Mouse (Mus musculus) liver, postnatal 0 days (tissue): ENCODE measurements around the gene Akap2. TPM values are rescaled to one million over a fixed set of nuclear protein-coding genes. Genes with fewer than 3 reads are reported as not detected.
A peak's percentile ranks its signal among the peaks of the same experiment; 100 is the strongest.

Experiments
- ATAC-seq: fragments of 200-750 bp; cut with Nextera tagmentation; 2 replicates; pipeline ENCODE4 v1.8.0; 2017; ENCODE audit warnings: mild to moderate bottlenecking, moderate library complexity
- DNase-seq: peaks from one replicate; pipeline ENCODE4 v3.0.0-alpha.2; 2016
- H3K27ac ChIP-seq: fragments of 300-500 bp; sonication (generic); 2 replicates; pipeline ENCODE4 v1.5.1; 2014; ENCODE audit warnings: antibody characterized with exemption, moderate library complexity, mild to moderate bottlenecking, low read depth
- H3K27me3 ChIP-seq: fragments of 300-500 bp; sonication (generic); 2 replicates; pipeline ENCODE4 v1.6.1; 2014; ENCODE audit warnings: low read length, control low read depth, mixed read lengths; ENCODE audit not compliant: insufficient read depth
- H3K36me3 ChIP-seq: fragments of 300-500 bp; sonication (generic); replicated peaks from 2 replicates; pipeline ENCODE4 v1.6.1; 2014; ENCODE audit warnings: mild to moderate bottlenecking, control low read depth, low read length, moderate library complexity, mixed read lengths; ENCODE audit not compliant: insufficient read depth
- H3K4me1 ChIP-seq: fragments of 300-500 bp; sonication (generic); 2 replicates; pipeline ENCODE4 v1.6.1; 2014; ENCODE audit warnings: antibody characterized with exemption, mild to moderate bottlenecking, control low read depth; ENCODE audit not compliant: insufficient read depth
- H3K4me2 ChIP-seq: fragments of 300-500 bp; sonication (generic); 2 replicates; pipeline ENCODE4 v1.6.1; 2014; ENCODE audit warnings: low read depth, mild to moderate bottlenecking, low read length, moderate library complexity, mixed read lengths
- H3K4me3 ChIP-seq: fragments of 300-500 bp; sonication (generic); 2 replicates; pipeline ENCODE4 v1.5.1; 2014; ENCODE audit warnings: low read depth, low read length
- H3K9ac ChIP-seq: fragments of 300-500 bp; sonication (generic); replicated peaks from 2 replicates; pipeline ENCODE4 v1.6.1; 2014; ENCODE audit warnings: mild to moderate bottlenecking, moderate library complexity
- H3K9me3 ChIP-seq: fragments of 300-500 bp; sonication (generic); 2 replicates; pipeline ENCODE4 v1.6.1; 2016; ENCODE audit warnings: mild to moderate bottlenecking, control low read depth, low read length, mixed read lengths
- CTCF ChIP-seq: sonication (generic); IDR thresholded peaks from 2 replicates; pipeline ENCODE4 v1.5.1; 2016; ENCODE audit warnings: antibody characterized with exemption, low read depth
- EP300 ChIP-seq: IDR thresholded peaks from 2 replicates; pipeline ENCODE4 v1.6.1; 2016; ENCODE audit warnings: antibody characterized with exemption, low read depth, mild to moderate bottlenecking
- WGBS: fragments of 180-500 bp; shearing (Covaris S2); extraction: QIAGEN DNeasy Blood & Tissue Kit; methylation state at CpG from one replicate; pipeline ENCODE4 v1.1.7; 2014; ENCODE audit not compliant: insufficient replicate concordance; 5-methylcytosine and 5-hydroxymethylcytosine counted together
- polyA plus RNA-seq: library from polyadenylated mRNA; unstranded; fragments of >200 nt; fragmentation: Nextera tagmentation; extraction: Ambion mirVana; gene quantifications from 2 replicates; pipeline ENCODE4 v1.2.1, GENCODE M21; 2015

Gene Akap2
- polyA plus RNA-seq, 1 experiment from 2014 or later, result 1.9 TPM

- ATAC-seq, result no peak
- TF ChIP-seq CTCF (no peak), EP300 (no peak)
- 86% methylated on average over 8 of the region's 8 CpGs for whole genome bisulfite sequencing
- no peak overlapping the region for H3K27ac ChIP-seq
- H3K9ac ChIP-seq, result no peak overlapping the region
- H3K4me3 ChIP-seq, result no peak overlapping the region
- DNase-seq, result no peak
- no peaks in the 10 kb centered on the region for H3K9me3 ChIP-seq
- no peak overlapping the region for H3K4me2 ChIP-seq
- no peaks in the 10 kb centered on the region for H3K27me3 ChIP-seq
- peaks cover 7% of the 10 kb centered on the region; the same call in 1 of the 2 replicates for H3K4me1 ChIP-seq
- H3K36me3 ChIP-seq, result no peaks in the 10 kb centered on the region
These were observed 172.3 kb downstream of the Akap2 start for GRCm38 (mm10) chr4:57889773-57890172.

- no peak overlapping the region for H3K27ac ChIP-seq
- no peaks in the 10 kb centered on the region for H3K9me3 ChIP-seq
- no peaks in the 10 kb centered on the region for H3K27me3 ChIP-seq
- H3K9ac ChIP-seq, result no peak overlapping the region
- DNase-seq (no peak), ATAC-seq (no peak)
- TF ChIP-seq CTCF (no peak), EP300 (no peak)
- no peaks in the 10 kb centered on the region for H3K36me3 ChIP-seq
- H3K4me2 ChIP-seq, result no peak overlapping the region
- H3K4me3 ChIP-seq, result no peak overlapping the region
- 77% methylated on average over 10 of the region's 10 CpGs for WGBS
- H3K4me1 ChIP-seq, result no peaks in the 10 kb centered on the region
These were observed 174.6 kb downstream of the Akap2 start for GRCm38 (mm10) chr4:57892001-57892586.

DNA sequence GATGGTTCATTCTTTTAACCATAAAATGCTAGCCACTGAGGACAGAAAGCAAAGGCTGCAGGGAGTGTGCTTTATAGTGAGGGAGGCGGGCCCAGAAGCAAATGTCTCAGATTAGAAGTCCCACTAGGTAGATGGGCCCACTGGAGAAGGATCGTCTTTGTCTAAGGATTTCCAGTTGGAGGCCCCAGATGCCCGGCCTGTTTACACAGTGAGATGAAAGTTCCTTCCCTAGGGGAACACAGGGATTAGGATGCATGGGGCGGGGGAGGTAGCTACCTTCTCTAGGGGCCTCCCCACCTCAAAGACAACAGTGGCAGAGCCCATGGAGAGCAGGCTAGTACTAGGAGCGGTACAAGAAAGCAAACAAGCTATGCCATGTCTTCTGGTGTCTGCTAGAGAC lies 177.7 kb downstream of the Akap2 start:
- WGBS, result 57% methylated on average over 5 of the region's 5 CpGs
- TF ChIP-seq CTCF (no peak), EP300 (no peak)
- no peak overlapping the region for H3K4me3 ChIP-seq
- no peak for DNase-seq
- ATAC-seq, result no peak
- H3K4me1 ChIP-seq, result no peaks in the 10 kb centered on the region
- H3K27ac ChIP-seq, result no peak overlapping the region
- H3K9ac ChIP-seq, result no peak overlapping the region
- no peak overlapping the region for H3K4me2 ChIP-seq
- no peaks in the 10 kb centered on the region for H3K27me3 ChIP-seq
- H3K36me3 ChIP-seq, result no peaks in the 10 kb centered on the region
- no peaks in the 10 kb centered on the region for H3K9me3 ChIP-seq

DNA sequence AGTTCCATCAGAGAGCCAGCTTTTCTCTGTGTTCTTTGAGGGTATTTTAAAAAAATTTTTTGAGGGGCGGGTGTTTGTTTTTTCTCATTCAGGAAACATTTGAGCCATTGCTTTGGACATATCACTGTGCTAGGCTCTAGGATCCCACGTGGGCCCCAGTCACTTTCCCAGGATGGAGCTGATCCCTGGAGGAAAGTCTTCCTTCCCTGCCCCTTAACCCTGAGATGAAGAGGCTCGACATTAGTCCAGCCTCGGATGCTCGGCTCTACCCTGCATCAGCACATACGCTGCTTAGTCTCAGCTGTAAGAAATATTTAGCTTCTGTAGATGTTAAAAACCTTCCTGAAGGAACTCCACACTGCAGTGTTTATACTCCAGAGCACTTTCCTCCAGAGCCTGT lies 178.4 kb downstream of the Akap2 start:
- ATAC-seq, result no peak
- H3K9ac ChIP-seq, result no peak overlapping the region
- no peaks in the 10 kb centered on the region for H3K4me1 ChIP-seq
- 66% methylated on average over 6 of the region's 6 CpGs for WGBS
- TF ChIP-seq CTCF (no peak), EP300 (no peak)
- no peak for DNase-seq
- no peaks in the 10 kb centered on the region for H3K9me3 ChIP-seq
- H3K27ac ChIP-seq, result no peak overlapping the region
- H3K36me3 ChIP-seq, result no peaks in the 10 kb centered on the region
- no peak overlapping the region for H3K4me3 ChIP-seq
- no peak overlapping the region for H3K4me2 ChIP-seq
- no peaks in the 10 kb centered on the region for H3K27me3 ChIP-seq

DNA sequence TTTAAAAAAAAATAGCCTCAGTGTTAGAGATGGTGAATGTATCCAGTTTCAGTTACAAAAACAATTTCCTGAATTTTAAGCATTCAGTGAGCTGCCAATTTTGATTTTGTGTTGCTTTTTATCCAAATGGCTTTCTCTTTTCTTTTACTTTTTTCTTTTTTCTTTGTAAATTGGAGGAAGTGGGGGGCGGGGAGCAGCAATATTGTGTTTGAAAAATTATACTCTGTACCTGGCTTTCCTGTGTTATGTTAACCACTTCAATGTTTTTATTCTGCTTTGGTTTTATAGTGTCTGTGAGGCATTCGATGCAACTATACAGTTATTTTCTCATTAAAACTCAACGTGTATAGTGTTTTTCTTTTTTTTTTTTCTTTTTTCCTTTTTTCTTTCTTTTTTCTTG lies 179.2 kb downstream of the Akap2 start:
- Histone ChIP-seq H3K4me1 (no peaks in the 10 kb centered on the region), H3K36me3 (no peaks in the 10 kb centered on the region), H3K9ac (no peak overlapping the region), H3K9me3 (no peaks in the 10 kb centered on the region), H3K4me3 (no peak overlapping the region), H3K4me2 (no peak overlapping the region), H3K27me3 (no peaks in the 10 kb centered on the region), H3K27ac (no peak overlapping the region)
- no peak for TF ChIP-seq CTCF
- TF ChIP-seq EP300, result no peak
- no peak for ATAC-seq
- no peak for DNase-seq
- WGBS, result 69% methylated on average over 3 of the region's 3 CpGs

- no peak for ATAC-seq
- H3K27me3 ChIP-seq, result no peaks in the 10 kb centered on the region
- no peaks in the 10 kb centered on the region for H3K4me1 ChIP-seq
- peak; percentile 50 for DNase-seq
- 4% methylated on average over 4 of the region's 4 CpGs for WGBS
- H3K4me3 ChIP-seq, result no peak overlapping the region
- H3K36me3 ChIP-seq, result no peaks in the 10 kb centered on the region
- no peaks in the 10 kb centered on the region for H3K9me3 ChIP-seq
- H3K27ac ChIP-seq, result no peak overlapping the region
- H3K4me2 ChIP-seq, result no peak overlapping the region
- TF ChIP-seq CTCF (peak; percentile 79), EP300 (no peak)
- H3K9ac ChIP-seq, result no peak overlapping the region
These were observed 183.8 kb downstream of the Akap2 start for GRCm38 (mm10) chr4:57901210-57901609.

DNA sequence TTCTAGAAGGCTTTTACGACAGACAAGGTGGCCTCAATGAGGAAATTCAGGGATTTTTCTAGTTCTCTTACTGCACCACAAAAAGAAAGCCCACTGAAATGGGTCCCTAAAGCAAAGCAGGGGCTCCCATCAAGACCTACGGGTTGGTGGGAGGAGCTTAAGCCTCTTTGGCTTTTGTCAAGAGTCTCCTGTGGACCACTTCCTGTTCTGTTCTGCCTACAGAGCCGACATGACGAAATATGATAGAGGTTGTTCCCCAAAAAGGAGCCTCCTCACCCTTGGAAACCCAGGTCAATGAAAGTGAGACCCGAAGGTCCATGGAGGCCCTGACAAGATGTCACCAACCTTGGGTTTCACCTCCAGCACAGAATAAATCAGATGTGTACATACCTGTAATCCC lies 185.2 kb downstream of the Akap2 start:
- Histone ChIP-seq H3K27ac (no peak overlapping the region), H3K9ac (no peak overlapping the region), H3K4me1 (no peaks in the 10 kb centered on the region), H3K4me2 (no peak overlapping the region), H3K36me3 (no peaks in the 10 kb centered on the region), H3K4me3 (no peak overlapping the region), H3K9me3 (no peaks in the 10 kb centered on the region), H3K27me3 (no peaks in the 10 kb centered on the region; the same call in 1 of the 2 replicates)
- 42% methylated on average over 5 of the region's 5 CpGs for WGBS
- no peak for ATAC-seq
- TF ChIP-seq EP300, result no peak
- no peak for DNase-seq
